13 mouse cellular contexts compared by ENCODE assay signal in genomic region chr9:123497906-123498305, GRCm38 (mm10). TPM values are rescaled to one million over a fixed set of nuclear protein-coding genes. Genes with fewer than 3 reads are reported as not detected.
DNase-seq lines count a peak whose midpoint lies in the region; ATAC-seq lines count a peak whose summit lies in the region.
"Had no signal": no experiment of that assay in that cellular context is flagged by ENCODE, and none has a peak within 500 bp of the region (broad histone marks: within the 10 kb centered on the region; RNA-seq: fewer than 3 reads in every experiment).

No protein-coding gene starts in this region.

- H3K27me3 ChIP-seq in liver, embryonic 11.5 days (replicated peaks; ENCODE audit: control insufficient read depth, insufficient read depth, low read length) = no peaks in the 10 kb centered on the region
- H3K27me3 ChIP-seq in intestine, embryonic 15.5 days (replicated peaks) = no peaks in the 10 kb centered on the region
- H3K27me3 ChIP-seq: limb, embryonic 13.5 days; midbrain, embryonic 15.5 days; neural tube, embryonic 15.5 days had no signal

- H3K4me3 ChIP-seq in liver, embryonic 11.5 days (ENCODE audit: low read depth, low read length) = no peak overlapping the region
- H3K4me3 ChIP-seq in intestine, embryonic 15.5 days (replicated peaks) = no peak overlapping the region
- H3K4me3 ChIP-seq: limb, embryonic 13.5 days; midbrain, embryonic 15.5 days; neural tube, embryonic 15.5 days had no signal

- no peaks in the 10 kb centered on the region for H3K9me3 ChIP-seq in liver, embryonic 11.5 days (ENCODE audit: control insufficient read depth, low read length)
- H3K9me3 ChIP-seq in intestine, embryonic 15.5 days = no peaks in the 10 kb centered on the region
- H3K9me3 ChIP-seq: limb, embryonic 13.5 days; midbrain, embryonic 15.5 days; neural tube, embryonic 15.5 days had no signal

- H3K9ac ChIP-seq in liver, embryonic 11.5 days (ENCODE audit: low read depth, low read length) = no peak overlapping the region
- H3K9ac ChIP-seq in intestine, embryonic 15.5 days = no peak overlapping the region
- H3K9ac ChIP-seq: limb, embryonic 13.5 days; midbrain, embryonic 15.5 days; neural tube, embryonic 15.5 days had no signal

- no peak overlapping the region for H3K4me2 ChIP-seq in liver, embryonic 11.5 days
- H3K4me2 ChIP-seq in intestine, embryonic 15.5 days (replicated peaks) = no peak overlapping the region
- H3K4me2 ChIP-seq: limb, embryonic 13.5 days; midbrain, embryonic 15.5 days; neural tube, embryonic 15.5 days had no signal

- H3K36me3 ChIP-seq in liver, embryonic 11.5 days (ENCODE audit: control insufficient read depth, insufficient read depth, low read length) = peaks cover 6% of the 10 kb centered on the region
- peaks cover 6% of the 10 kb centered on the region; the same call in 1 of the 2 replicates for H3K36me3 ChIP-seq in intestine, embryonic 15.5 days
- H3K36me3 ChIP-seq: midbrain, embryonic 15.5 days; neural tube, embryonic 15.5 days had no signal

- ATAC-seq in liver, embryonic 11.5 days (replicated peaks; ENCODE audit: low FRiP score) = 0 out of 2 replicates have a peak, but pooled peaks have one; percentile 19
- peak; percentile 97 to 98 for ATAC-seq in hematopoietic stem cell, adult 5-6 weeks (replicated peaks in 1 of 2; ENCODE audit: insufficient read depth in 1 of 2, low FRiP score in 2 of 2, low TSS enrichment in 1 of 2, low read depth in 1 of 2, poor library complexity in 2 of 2, severe bottlenecking in 2 of 2)
- no peak for ATAC-seq in intestine, embryonic 15.5 days
- ATAC-seq: midbrain, embryonic 15.5 days had no signal

- H3K4me1 ChIP-seq in liver, embryonic 11.5 days (replicated peaks; ENCODE audit: control insufficient read depth, insufficient read depth, low read length) = peaks cover 9% of the 10 kb centered on the region
- H3K4me1 ChIP-seq in intestine, embryonic 15.5 days (replicated peaks) = peaks cover 6% of the 10 kb centered on the region; the same call in 1 of the 2 replicates

- no peak for DNase-seq in liver, embryonic 11.5 days (ENCODE audit: low spot score)
- no peak for DNase-seq in liver
- DNase-seq in lung, postnatal 36 days = peak; percentile 73
- DNase-seq in thymus, postnatal 14 days = peak; percentile 30
- no peak for DNase-seq in layer of hippocampus, postnatal 14 days (ENCODE audit: low spot score in 2 of 2)
- DNase-seq in frontal cortex, postnatal 14 days (ENCODE audit: low spot score in 2 of 2) = no peak
- DNase-seq: B cell, adult 2 months; kidney, adult 9 months had no signal

- H3K27ac ChIP-seq in liver, embryonic 11.5 days (ENCODE audit: low read depth, low read length) = no peak overlapping the region
- H3K27ac ChIP-seq in intestine, embryonic 15.5 days = no peak overlapping the region
- H3K27ac ChIP-seq: limb, embryonic 13.5 days; midbrain, embryonic 15.5 days; neural tube, embryonic 15.5 days had no signal

- WGBS in liver, embryonic 11.5 days = 53% methylated on average over 5 of the region's 5 CpGs
- 72% methylated on average over 5 of the region's 5 CpGs for WGBS in intestine, embryonic 15.5 days

RNA-seq across cellular contexts. Expression of gene Limd1, which starts 19.4 kb away (rescaled TPM):
- polyA plus RNA-seq in liver, embryonic 11.5 days (2014; fragmentation: Nextera tagmentation; extraction: Ambion mirVana) = 41.7 and 42.2 TPM in 2 replicates
- total RNA-seq in hematopoietic stem cell, adult 5-6 weeks (2017) = 18.2 and 25.5 TPM in 2 replicates
- 51.9 and 52.3 TPM in 2 replicates for polyA plus RNA-seq in intestine, embryonic 15.5 days (2015; fragmentation: Nextera tagmentation; extraction: Ambion mirVana)
- total RNA-seq in layer of hippocampus, postnatal 14 days (2021) = 10 to 100 TPM in 1 of 2 experiments, 1 to 10 TPM in 1; 8.2 to 11.3 TPM

RNA-seq across cellular contexts. Expression of gene Sacm1l, which starts 31.7 kb away (rescaled TPM):
- 44.5 and 55.3 TPM in 2 replicates for polyA plus RNA-seq in liver, embryonic 11.5 days (2014; fragmentation: Nextera tagmentation; extraction: Ambion mirVana)
- total RNA-seq in hematopoietic stem cell, adult 5-6 weeks (2017) = 52.7 and 58.9 TPM in 2 replicates
- 67.8 and 69.5 TPM in 2 replicates for polyA plus RNA-seq in intestine, embryonic 15.5 days (2015; fragmentation: Nextera tagmentation; extraction: Ambion mirVana)
- 10 to 100 TPM; 47.5 to 52.2 TPM for total RNA-seq in layer of hippocampus, postnatal 14 days (2021)

Comparison
In these comparisons a context has a peak if more than half of its experiments do, and no peak if none do; other contexts are left out.
1. DNase-seq: peak in lung, postnatal 36 days (single experiment) and thymus, postnatal 14 days (single experiment); none in liver, embryonic 11.5 days (single experiment), liver (single experiment), layer of hippocampus, postnatal 14 days (0 of 2) and frontal cortex, postnatal 14 days (0 of 2).